ENCODE assay signal across 27 mouse cellular contexts in the genomic region with DNA sequence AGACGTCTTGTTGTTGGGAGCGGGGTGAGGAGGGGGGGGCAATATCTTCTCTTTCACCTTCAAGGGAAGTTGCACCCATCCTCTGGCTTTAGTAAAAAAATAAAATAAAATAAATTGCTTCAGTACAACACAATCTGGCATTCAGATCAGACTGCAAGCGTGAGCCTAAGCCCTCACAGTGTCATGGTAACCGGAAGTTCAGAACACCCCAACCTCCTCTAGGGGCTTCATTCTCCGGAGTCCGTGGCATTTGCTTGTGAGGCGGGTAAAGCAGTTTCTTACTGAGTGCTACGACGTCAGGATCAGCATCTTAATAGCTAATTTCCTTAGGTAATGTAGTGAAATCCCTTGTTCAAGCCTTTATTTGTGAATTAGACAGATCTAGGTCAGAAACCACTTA. TPM values are rescaled to one million over a fixed set of nuclear protein-coding genes. Genes with fewer than 3 reads are reported as not detected.
"Had no signal": no experiment of that assay in that cellular context is flagged by ENCODE, and none has a peak within 500 bp of the region (broad histone marks: within the 10 kb centered on the region; RNA-seq: fewer than 3 reads in every experiment).

No protein-coding gene starts in this region.

- H3K9ac ChIP-seq: limb, embryonic 13.5 days; liver, embryonic 15.5 days; lung, embryonic 15.5 days; midbrain, embryonic 12.5 days; neural tube, embryonic 12.5 days; neural tube, embryonic 15.5 days had no signal

- H3K4me1 ChIP-seq: limb, embryonic 13.5 days; liver, embryonic 12.5 days; liver, embryonic 15.5 days; lung, embryonic 15.5 days; megakaryocyte, embryonic 14.5 days; neural tube, embryonic 12.5 days had no signal

- H3K4me3 ChIP-seq: layer of hippocampus, adult 2 months; limb, embryonic 10.5 days; limb, embryonic 13.5 days; liver, embryonic 12.5 days; liver, embryonic 15.5 days; lung, embryonic 15.5 days; megakaryocyte, embryonic 14.5 days; midbrain, embryonic 12.5 days; neural tube, embryonic 12.5 days; neural tube, embryonic 15.5 days had no signal

- H3K27me3 ChIP-seq: limb, embryonic 13.5 days; liver, embryonic 12.5 days; lung, embryonic 15.5 days; megakaryocyte, embryonic 14.5 days; midbrain, embryonic 12.5 days; neural tube, embryonic 12.5 days; neural tube, embryonic 15.5 days had no signal

- H3K4me2 ChIP-seq: limb, embryonic 13.5 days; liver, embryonic 12.5 days; liver, embryonic 15.5 days; lung, embryonic 15.5 days; midbrain, embryonic 12.5 days; neural tube, embryonic 12.5 days had no signal

- DNase-seq: kidney, adult 18-20 months; kidney, adult 9 months; kidney, postnatal 25 days; layer of hippocampus, adult 9-11 months; liver; lung, adult 18-20 months; lung, postnatal 10 days; lung, postnatal 36 days; right cerebral cortex, postnatal 14 days; right cerebral cortex, postnatal 4 days; thymus, adult 18-20 months; thymus, postnatal 36 days had no signal

- H3K9me3 ChIP-seq: limb, embryonic 10.5 days; limb, embryonic 13.5 days; liver, embryonic 12.5 days; liver, embryonic 15.5 days; lung, embryonic 15.5 days; megakaryocyte, embryonic 14.5 days; midbrain, embryonic 12.5 days; neural tube, embryonic 12.5 days; neural tube, embryonic 15.5 days had no signal

- H3K36me3 ChIP-seq: limb, embryonic 10.5 days; limb, embryonic 13.5 days; liver, embryonic 12.5 days; liver, embryonic 15.5 days; lung, embryonic 15.5 days; midbrain, embryonic 12.5 days; neural tube, embryonic 12.5 days; neural tube, embryonic 15.5 days had no signal

- H3K27ac ChIP-seq: layer of hippocampus, adult 2 months; limb, embryonic 13.5 days; liver, embryonic 12.5 days; liver, embryonic 15.5 days; lung, embryonic 15.5 days; midbrain, embryonic 12.5 days; neural tube, embryonic 12.5 days; neural tube, embryonic 15.5 days; stomach, postnatal 0 days had no signal

RNA-seq across cellular contexts. Expression of a gene that starts 30.6 kb away (rescaled TPM):
- polyA plus RNA-seq: intestine, embryonic 16.5 days; kidney, embryonic 16.5 days; limb, embryonic 10.5 days; limb, embryonic 13.5 days; liver, embryonic 12.5 days; liver, embryonic 15.5 days; lung, embryonic 15.5 days; neural tube, embryonic 12.5 days; stomach, embryonic 14.5 days; urinary bladder, adult 2 months had no signal
